Mouse (Mus musculus): ENCODE measurements around the gene Sergef.
A peak's percentile ranks its signal among the peaks of the same experiment; 100 is the strongest.

Sergef gene

DNA sequence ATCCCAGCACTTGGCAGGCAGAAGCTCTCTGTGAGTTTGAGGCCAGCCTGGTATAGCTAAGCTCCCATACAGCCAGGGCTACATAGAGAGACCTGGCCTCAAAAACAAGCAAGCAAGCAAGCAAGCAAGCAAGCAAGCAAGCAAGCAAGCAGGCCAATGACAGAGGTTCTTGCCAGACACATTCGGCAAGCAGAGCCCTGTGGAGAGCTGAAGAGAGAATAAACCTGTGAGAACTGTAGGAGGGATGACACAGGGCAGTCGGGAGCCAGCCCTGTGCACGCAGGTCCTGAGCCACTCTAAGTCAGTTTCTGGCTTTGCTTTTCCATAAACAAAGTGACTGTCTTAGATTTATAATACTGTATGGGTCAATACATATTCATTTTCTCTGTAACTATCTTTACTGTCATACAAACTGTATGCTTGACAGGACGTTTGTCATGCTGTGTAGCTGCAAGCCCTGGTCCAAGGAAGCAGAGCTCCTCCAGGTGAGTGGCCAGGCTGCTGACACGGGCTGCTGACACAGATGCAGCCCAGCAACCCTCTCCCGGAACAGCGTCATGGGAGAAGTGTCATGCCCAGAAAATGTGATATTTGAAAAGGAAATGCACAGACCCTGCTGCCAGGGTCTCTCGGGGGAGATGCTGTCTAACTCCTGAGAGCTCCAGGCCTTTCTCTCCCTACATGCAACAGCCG lies 192.0 kb downstream of the Sergef start:
- no peak for DNase-seq (ENCODE audit: low spot score)

DNA sequence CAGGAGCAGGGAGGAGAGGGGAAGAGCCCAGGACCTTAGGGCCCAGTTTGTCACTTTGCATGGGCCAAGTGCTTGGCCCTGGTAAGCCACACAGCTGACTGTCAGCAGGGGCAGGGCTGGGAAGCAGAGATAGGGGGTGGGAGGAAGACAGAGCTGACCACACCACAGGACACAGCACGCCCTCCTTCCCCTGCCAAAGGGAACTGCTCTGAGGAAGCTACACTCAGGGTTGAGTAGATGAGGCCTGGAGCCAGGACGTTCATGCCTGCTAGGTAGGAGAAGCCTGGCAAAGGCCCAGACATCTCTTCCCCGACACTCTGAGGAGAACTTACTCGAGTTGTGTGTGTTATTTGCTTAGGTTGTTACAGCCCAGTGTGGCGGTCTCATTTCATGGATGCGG lies 193.7 kb downstream of the Sergef start:
- no peak for DNase-seq (ENCODE audit: low spot score)

GRCm38 (mm10) chr7:46443163-46443562 lies 196.4 kb downstream of the Sergef start:
- no peak for DNase-seq (ENCODE audit: low spot score)

GRCm38 (mm10) chr7:46438537-46439141 lies 201.0 kb downstream of the Sergef start:
- no peak for DNase-seq (ENCODE audit: low spot score)

DNA sequence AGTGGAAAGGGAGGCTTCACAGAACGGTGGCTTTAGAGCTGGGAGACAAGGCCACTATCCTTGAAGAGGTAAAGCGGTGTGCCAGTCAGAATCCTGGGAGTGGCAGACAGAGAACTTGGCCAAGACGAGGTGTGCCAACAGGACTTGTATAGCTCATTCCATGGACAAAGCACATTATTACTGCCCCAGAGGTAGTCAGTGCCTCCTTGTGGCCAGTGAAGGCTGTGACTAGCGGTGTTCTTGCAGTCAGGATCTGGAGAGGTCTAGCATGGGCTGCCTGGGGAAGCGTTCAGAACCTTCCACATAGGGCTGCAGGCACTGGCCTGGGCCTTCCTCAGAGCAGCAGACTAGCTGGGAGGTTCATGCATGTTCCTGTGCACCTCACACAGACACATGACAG lies 203.8 kb downstream of the Sergef start:
- DNase-seq (ENCODE audit: low spot score) = no peak

DNA sequence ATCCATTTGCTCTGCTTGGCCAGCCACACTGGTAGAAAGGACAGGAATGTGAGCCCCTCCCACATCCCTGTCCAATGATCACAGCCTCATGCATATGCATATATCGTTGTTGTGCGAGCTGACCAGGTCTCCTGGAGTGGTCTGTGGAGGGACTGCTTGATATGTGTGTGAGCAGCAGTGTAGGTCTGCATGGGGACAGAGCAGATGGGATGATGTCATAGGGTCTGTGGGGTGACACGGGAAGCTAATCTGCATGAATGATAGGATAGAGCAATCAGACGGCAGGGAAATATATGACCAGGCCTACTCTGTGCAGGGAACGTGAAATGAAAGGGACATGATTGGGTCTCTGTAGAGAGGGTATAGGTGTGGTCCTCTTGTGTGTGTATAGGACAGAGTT lies 205.7 kb downstream of the Sergef start:
- no peak for DNase-seq (ENCODE audit: low spot score)

DNA sequence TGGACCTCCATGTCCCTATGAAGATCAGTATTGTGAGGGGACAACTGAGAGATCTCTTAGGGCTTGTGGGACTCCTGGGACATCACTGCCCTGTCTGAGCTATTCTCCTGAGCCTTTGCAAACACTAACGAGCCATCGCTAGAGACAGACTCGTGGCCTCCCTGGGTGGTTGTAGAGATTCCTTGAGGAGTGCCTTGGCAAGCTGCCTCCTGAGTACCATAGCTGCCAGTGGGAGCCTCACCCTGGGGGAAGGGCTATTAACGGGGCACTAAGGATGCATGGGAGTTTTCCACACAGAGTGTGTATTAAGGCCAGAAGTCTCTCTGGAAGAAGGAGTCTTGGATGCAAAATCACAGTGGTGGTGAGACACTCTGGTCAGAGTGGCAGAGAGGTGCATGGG lies 214.6 kb downstream of the Sergef start:
- DNase-seq (ENCODE audit: low spot score) = no peak

GRCm38 (mm10) chr7:46423951-46424350 lies 215.7 kb downstream of the Sergef start:
- DNase-seq (ENCODE audit: low spot score) = no peak

DNA sequence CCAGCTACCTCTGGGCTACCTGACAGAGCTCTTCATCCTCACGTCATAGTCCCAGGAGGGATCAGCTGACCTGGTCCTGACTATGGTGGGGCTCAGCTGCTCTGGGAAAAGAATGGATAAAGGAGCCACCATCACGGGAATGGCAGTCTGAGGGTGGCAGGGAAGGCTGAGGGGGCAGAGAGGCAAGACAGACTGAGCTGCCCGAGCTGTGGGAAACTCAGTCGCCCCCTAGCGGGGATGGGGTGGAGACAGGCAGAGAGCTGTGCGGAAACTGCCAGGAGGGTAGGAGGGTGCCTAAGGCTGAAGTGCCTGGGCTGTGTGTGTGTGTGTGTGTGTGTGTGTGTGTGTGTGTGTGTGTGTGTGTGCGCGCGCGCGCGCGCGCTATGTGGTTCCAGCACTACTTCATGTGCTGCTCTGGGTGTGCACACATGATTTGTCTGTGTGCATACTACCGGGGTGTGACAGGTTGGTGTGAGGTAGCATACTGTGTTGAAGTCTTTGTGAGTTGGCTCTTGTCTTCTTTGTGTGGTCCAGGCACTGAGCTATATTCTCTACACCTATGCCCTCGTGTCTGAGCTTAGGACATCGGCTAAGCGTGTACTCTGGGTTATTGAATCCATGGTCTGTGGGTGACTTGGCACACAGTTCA lies 216.7 kb downstream of the Sergef start:
- peak; percentile 3 for DNase-seq (ENCODE audit: low spot score)

DNA sequence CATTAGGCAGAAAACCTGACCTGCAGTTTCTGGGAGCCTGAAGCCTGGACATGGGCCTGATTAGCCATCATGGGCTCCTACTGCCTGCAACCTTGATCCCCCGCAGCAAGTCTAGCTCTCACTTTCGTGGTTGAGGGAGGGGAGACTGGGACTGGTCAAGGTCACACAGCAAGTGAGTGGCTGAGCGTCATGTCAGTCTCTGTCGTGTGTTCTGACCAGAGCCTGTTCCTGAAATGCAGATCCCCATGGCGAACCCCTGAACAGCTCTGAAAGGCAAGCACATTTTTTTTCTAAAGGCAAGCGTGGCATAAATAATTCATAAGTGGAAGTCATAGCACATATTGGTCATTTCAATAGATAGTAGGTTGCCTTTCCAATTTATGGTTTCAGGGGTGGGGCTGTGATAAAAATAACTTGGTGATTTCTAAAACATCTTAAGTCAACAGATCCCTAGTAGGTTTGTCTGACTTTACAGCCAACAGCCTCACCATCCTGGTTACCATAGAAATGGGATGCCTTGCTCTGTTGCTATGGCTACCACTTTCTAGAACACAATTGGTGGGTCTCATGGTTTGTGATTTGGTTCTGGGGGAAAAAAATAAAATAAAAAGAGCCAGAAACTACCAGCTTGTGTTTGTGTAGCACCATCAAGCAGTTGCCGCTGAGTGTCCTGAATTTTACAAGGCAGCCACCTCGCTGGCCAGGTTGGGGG lies 217.4 kb downstream of the Sergef start:
- DNase-seq (ENCODE audit: low spot score) = no peak

- no peak for DNase-seq (ENCODE audit: low spot score)
Measured at GRCm38 (mm10) chr7:46421535-46421934, 218.1 kb downstream of the Sergef start.

DNA sequence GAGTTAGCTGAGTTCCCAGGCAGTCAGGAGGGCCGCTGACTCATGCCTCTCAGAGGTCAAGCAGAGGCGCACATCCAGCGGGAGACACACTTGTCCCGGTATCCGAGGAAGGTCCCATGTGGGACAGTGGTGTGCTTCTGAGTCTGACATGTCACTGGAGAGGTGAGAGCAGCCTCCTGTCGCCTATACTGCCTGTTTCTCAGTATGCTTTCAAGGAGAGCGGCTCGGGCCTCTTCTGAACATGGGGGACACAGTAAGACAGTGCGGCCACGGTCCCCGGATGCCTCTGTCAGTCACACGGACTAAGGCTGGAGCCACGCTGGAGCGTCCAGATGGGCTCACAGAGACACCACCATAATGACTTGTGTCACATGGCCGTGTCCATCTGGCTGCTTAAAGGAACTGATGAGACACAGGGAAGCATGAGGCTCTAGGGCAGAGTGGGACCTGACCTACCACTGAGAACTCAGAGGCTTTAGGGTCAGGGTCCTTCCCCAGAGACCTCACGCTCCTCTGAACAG lies 221.4 kb downstream of the Sergef start:
- no peak for DNase-seq (ENCODE audit: low spot score)

GRCm38 (mm10) chr7:46417467-46417866 lies 222.1 kb downstream of the Sergef start:
- DNase-seq (ENCODE audit: low spot score) = no peak

- DNase-seq (ENCODE audit: low spot score) = no peak
Measured at GRCm38 (mm10) chr7:46415818-46416425, 223.7 kb downstream of the Sergef start.

- DNase-seq (ENCODE audit: low spot score) = no peak
Measured at GRCm38 (mm10) chr7:46413959-46414725, 225.5 kb downstream of the Sergef start.

DNA sequence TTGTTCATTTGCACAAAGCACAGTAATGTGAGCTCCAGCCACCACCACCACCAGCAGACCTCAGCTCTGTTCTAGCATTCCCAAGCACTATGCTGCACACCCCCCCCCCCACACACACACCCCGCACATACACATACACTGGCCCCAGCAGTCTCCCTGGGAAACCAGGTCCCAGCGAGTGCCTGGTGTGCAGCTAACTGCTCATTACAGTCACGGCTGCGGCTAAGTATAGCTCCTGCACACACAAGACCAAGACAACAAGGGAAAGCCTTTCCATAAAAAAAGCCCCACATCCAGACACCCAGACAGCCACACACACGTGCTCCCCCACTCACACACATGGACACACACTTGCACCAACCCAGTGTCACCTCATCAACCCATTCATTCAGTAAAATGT lies 226.8 kb downstream of the Sergef start:
- DNase-seq (ENCODE audit: low spot score) = no peak

GRCm38 (mm10) chr7:46410727-46411126 lies 228.9 kb downstream of the Sergef start:
- no peak for DNase-seq (ENCODE audit: low spot score)

GRCm38 (mm10) chr7:46409204-46409789 lies 230.3 kb downstream of the Sergef start:
- no peak for DNase-seq (ENCODE audit: low spot score)

- no peak for DNase-seq (ENCODE audit: low spot score)
Measured at GRCm38 (mm10) chr7:46408606-46409005, 231.0 kb downstream of the Sergef start.

- no peak for DNase-seq (ENCODE audit: low spot score)
Measured at GRCm38 (mm10) chr7:46404756-46405155, 234.9 kb downstream of the Sergef start.

All from adipocyte (in vitro differentiated cells).